Mouse (Mus musculus): Measurements from ENCODE around the gene Vmn1r183. TPM values are rescaled to one million over a fixed set of nuclear protein-coding genes. Genes with fewer than 3 reads are reported as not detected.
"Not testable (repeated sequence)": the region's sequence is repeated elsewhere in the genome, so short reads cannot be mapped to it uniquely, and the experiment has no call there.

Vmn1r183 gene
- not detected in 2 replicates for polyA plus RNA-seq (2014; fragmentation: Nextera tagmentation; extraction: Ambion mirVana)

- H3K36me3 ChIP-seq (ENCODE audit: control insufficient read depth, insufficient read depth, low read length) = no peaks in the 10 kb centered on the region
- no peak within 1 kb of the TSS for H3K4me3 ChIP-seq (ENCODE audit: low read depth, low read length)
- ATAC-seq (ENCODE audit: insufficient read depth, low FRiP score, low TSS enrichment) (no peak), DNase-seq (ENCODE audit: low spot score) (no peak)
- H3K4me2 ChIP-seq (ENCODE audit: low read depth) = no peak within 1 kb of the TSS
- H3K9ac ChIP-seq (ENCODE audit: low read length) = no peak within 1 kb of the TSS
- WGBS = 80% methylated on average over 4 of the region's 4 CpGs
- no peak within 1 kb of the TSS for H3K27ac ChIP-seq (ENCODE audit: low read depth, low read length)
- H3K27me3 ChIP-seq (ENCODE audit: control insufficient read depth, insufficient read depth, low read length) = no peaks in the 10 kb centered on the region
- no peaks in the 10 kb centered on the region for H3K4me1 ChIP-seq (ENCODE audit: control insufficient read depth, insufficient read depth, low read length)
- H3K9me3 ChIP-seq (ENCODE audit: control insufficient read depth, low read length) = no peaks in the 10 kb centered on the region
These were observed at the start of gene Vmn1r183 for GRCm38 (mm10) chr7:24052660-24053304. TSS of gene Vmn1r183 (plus strand) at chr7:24053254.

GRCm38 (mm10) chr7:24074424-24074823 is 21.4 kb downstream of the Vmn1r183 start:
- not testable (repeated sequence) for H3K9me3 ChIP-seq (ENCODE audit: control insufficient read depth, low read length); DNase-seq (ENCODE audit: low spot score); H3K9ac ChIP-seq (ENCODE audit: low read length); H3K36me3 ChIP-seq (ENCODE audit: control insufficient read depth, insufficient read depth, low read length); H3K4me3 ChIP-seq (ENCODE audit: low read depth, low read length); H3K27ac ChIP-seq (ENCODE audit: low read depth, low read length); H3K4me2 ChIP-seq (ENCODE audit: low read depth); H3K4me1 ChIP-seq (ENCODE audit: control insufficient read depth, insufficient read depth, low read length); H3K27me3 ChIP-seq (ENCODE audit: control insufficient read depth, insufficient read depth, low read length); ATAC-seq (ENCODE audit: insufficient read depth, low FRiP score, low TSS enrichment)
- 69% methylated on average over 1 of the region's 1 CpGs for WGBS

DNA sequence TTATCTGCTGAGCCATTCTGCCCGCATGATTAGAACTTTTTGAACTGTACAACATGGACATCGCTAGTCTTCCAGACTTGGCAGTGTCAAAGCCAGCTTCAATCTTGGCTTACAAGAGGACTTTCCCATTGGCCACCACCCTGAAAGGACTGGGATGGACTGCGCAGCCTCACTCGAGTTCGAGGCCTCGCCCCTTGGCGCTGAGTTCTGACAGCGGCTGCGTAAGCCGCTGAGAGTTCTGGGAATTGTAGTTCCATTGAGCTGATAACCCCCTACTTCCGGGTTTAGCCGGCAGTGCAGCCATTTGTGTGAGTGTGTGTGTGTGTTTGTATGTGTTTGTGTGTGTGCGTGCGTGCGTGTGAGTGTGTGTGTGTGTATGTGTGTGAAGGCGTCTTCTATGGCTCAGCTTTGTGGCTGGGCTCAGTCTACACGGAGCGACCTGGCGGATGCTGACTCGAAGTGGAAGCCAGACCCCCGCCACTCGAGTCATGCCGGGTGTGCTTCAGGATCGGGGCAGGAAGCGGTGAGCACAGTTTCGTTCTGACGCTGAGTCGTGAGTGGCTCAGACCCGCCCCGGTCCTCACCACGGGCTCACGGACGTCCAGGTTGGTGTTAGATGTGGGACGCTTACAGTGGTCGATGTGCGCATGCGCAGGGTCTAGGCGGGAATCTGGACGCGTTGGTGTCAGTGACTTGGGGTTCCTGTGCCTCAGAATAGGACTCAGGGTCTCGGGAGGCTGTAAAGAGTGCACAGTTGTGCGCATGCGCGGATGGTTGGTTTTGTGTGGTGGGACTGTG is 28.8 kb downstream of the Vmn1r183 start, which contains the start of gene Zfp180:
Gene Zfp180 (plus strand): TSS at position 291 of the 798 bp plus-strand sequence.
- WGBS = 14% methylated on average over 44 of the region's 44 CpGs
- ATAC-seq (ENCODE audit: insufficient read depth, low FRiP score, low TSS enrichment) (peak; percentile 98), DNase-seq (ENCODE audit: low spot score) (peak; percentile 95)
- peaks cover 16% of the 10 kb centered on the region; the same call in 1 of the 2 replicates for H3K9me3 ChIP-seq (ENCODE audit: control insufficient read depth, low read length)
- H3K4me3 ChIP-seq (ENCODE audit: low read depth, low read length) = peak within 1 kb of the TSS; percentile 51
- no peaks in the 10 kb centered on the region; the same call in 1 of the 2 replicates for H3K4me1 ChIP-seq (ENCODE audit: control insufficient read depth, insufficient read depth, low read length)
- peak within 1 kb of the TSS; percentile 57 for H3K4me2 ChIP-seq (ENCODE audit: low read depth)
- 0 out of 2 replicates have a peak within 1 kb of the TSS, but pooled peaks have one; percentile 58 for H3K27ac ChIP-seq (ENCODE audit: low read depth, low read length)
- peak within 1 kb of the TSS; percentile 52 for H3K9ac ChIP-seq (ENCODE audit: low read length)
- no peaks in the 10 kb centered on the region for H3K27me3 ChIP-seq (ENCODE audit: control insufficient read depth, insufficient read depth, low read length)
- H3K36me3 ChIP-seq (ENCODE audit: control insufficient read depth, insufficient read depth, low read length) = peaks cover 13% of the 10 kb centered on the region

DNA sequence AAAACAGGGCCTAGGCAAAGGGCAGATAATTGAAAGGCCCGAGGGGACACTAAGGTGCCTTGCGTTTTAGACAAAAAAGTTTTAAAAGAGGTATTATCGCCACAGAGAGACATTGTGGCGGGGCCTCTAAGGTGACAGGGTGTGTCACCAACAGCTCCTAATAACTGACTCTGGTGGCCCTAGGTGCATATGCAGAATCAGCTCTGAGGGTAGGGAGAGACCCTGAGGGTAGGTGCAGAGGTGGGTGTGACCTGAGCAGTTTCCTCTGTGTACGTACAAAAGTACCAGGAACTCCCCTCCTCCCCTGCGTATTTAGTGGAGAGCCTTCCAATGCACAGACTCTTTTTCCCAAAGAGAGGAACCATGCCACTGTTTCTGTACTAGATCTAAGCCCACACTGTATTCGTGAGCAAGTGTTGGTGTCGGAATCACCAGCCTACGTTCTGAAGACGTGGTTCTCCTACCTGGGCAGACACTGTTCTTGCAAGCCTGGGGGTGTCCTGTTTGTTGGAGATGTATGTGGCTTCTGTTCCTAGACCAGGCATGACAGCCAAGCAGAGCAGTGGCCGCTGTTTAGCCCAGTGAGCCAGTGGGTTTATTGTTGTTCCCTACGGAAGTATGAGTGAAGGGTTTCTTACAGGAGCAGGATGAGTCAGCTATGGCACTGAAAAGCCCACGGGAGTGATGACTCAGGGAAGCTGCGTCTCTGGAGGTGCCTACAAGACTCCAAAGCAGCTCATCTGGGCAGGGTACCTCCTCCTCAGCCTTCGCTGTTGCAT is 29.6 kb downstream of the Vmn1r183 start:
- H3K36me3 ChIP-seq (ENCODE audit: control insufficient read depth, insufficient read depth, low read length) = peaks cover 19% of the 10 kb centered on the region
- no peaks in the 10 kb centered on the region for H3K27me3 ChIP-seq (ENCODE audit: control insufficient read depth, insufficient read depth, low read length)
- DNase-seq (ENCODE audit: low spot score) (no peak), ATAC-seq (ENCODE audit: insufficient read depth, low FRiP score, low TSS enrichment) (peak; percentile 9; the same call in 1 of the 2 replicates)
- H3K4me2 ChIP-seq (ENCODE audit: low read depth) = peak overlapping the region; percentile 57
- peak overlapping the region; percentile 52 for H3K9ac ChIP-seq (ENCODE audit: low read length)
- no peaks in the 10 kb centered on the region; the same call in 1 of the 2 replicates for H3K4me1 ChIP-seq (ENCODE audit: control insufficient read depth, insufficient read depth, low read length)
- peak overlapping the region; percentile 51 for H3K4me3 ChIP-seq (ENCODE audit: low read depth, low read length)
- 0 out of 2 replicates have a peak overlapping the region, but pooled peaks have one; percentile 58 for H3K27ac ChIP-seq (ENCODE audit: low read depth, low read length)
- WGBS = 59% methylated on average over 15 of the region's 15 CpGs
- peaks cover 16% of the 10 kb centered on the region; the same call in 1 of the 2 replicates for H3K9me3 ChIP-seq (ENCODE audit: control insufficient read depth, low read length)

GRCm38 (mm10) chr7:24086871-24087270 is 33.8 kb downstream of the Vmn1r183 start:
- no peaks in the 10 kb centered on the region for H3K27me3 ChIP-seq (ENCODE audit: control insufficient read depth, insufficient read depth, low read length)
- H3K9ac ChIP-seq (ENCODE audit: low read length) = no peak overlapping the region
- no peak overlapping the region for H3K27ac ChIP-seq (ENCODE audit: low read depth, low read length)
- DNase-seq (ENCODE audit: low spot score) = no peak
- peaks cover 19% of the 10 kb centered on the region for H3K36me3 ChIP-seq (ENCODE audit: control insufficient read depth, insufficient read depth, low read length)
- H3K4me3 ChIP-seq (ENCODE audit: low read depth, low read length) = no peak overlapping the region
- WGBS = 97% methylated on average over 4 of the region's 4 CpGs
- peaks cover 16% of the 10 kb centered on the region; the same call in 1 of the 2 replicates for H3K9me3 ChIP-seq (ENCODE audit: control insufficient read depth, low read length)
- no peak overlapping the region for H3K4me2 ChIP-seq (ENCODE audit: low read depth)
- ATAC-seq (ENCODE audit: insufficient read depth, low FRiP score, low TSS enrichment) = no peak
- no peaks in the 10 kb centered on the region; the same call in 1 of the 2 replicates for H3K4me1 ChIP-seq (ENCODE audit: control insufficient read depth, insufficient read depth, low read length)

GRCm38 (mm10) chr7:24087485-24088125 is 34.6 kb downstream of the Vmn1r183 start:
- peaks cover 19% of the 10 kb centered on the region for H3K36me3 ChIP-seq (ENCODE audit: control insufficient read depth, insufficient read depth, low read length)
- ATAC-seq (ENCODE audit: insufficient read depth, low FRiP score, low TSS enrichment) (no peak), DNase-seq (ENCODE audit: low spot score) (no peak)
- no peak overlapping the region for H3K4me3 ChIP-seq (ENCODE audit: low read depth, low read length)
- peaks cover 16% of the 10 kb centered on the region; the same call in 1 of the 2 replicates for H3K9me3 ChIP-seq (ENCODE audit: control insufficient read depth, low read length)
- no peak overlapping the region for H3K27ac ChIP-seq (ENCODE audit: low read depth, low read length)
- no peaks in the 10 kb centered on the region; the same call in 1 of the 2 replicates for H3K4me1 ChIP-seq (ENCODE audit: control insufficient read depth, insufficient read depth, low read length)
- no peaks in the 10 kb centered on the region for H3K27me3 ChIP-seq (ENCODE audit: control insufficient read depth, insufficient read depth, low read length)
- 97% methylated on average over 12 of the region's 12 CpGs for WGBS
- no peak overlapping the region for H3K4me2 ChIP-seq (ENCODE audit: low read depth)
- no peak overlapping the region for H3K9ac ChIP-seq (ENCODE audit: low read length)

- WGBS = 91% methylated on average over 9 of the region's 9 CpGs
- Histone ChIP-seq H3K4me3 (ENCODE audit: low read depth, low read length) (no peak overlapping the region), H3K27ac (ENCODE audit: low read depth, low read length) (no peak overlapping the region), H3K27me3 (ENCODE audit: control insufficient read depth, insufficient read depth, low read length) (no peaks in the 10 kb centered on the region), H3K4me1 (ENCODE audit: control insufficient read depth, insufficient read depth, low read length) (no peaks in the 10 kb centered on the region), H3K36me3 (ENCODE audit: control insufficient read depth, insufficient read depth, low read length) (peaks cover 82% of the 10 kb centered on the region), H3K9ac (ENCODE audit: low read length) (no peak overlapping the region), H3K9me3 (ENCODE audit: control insufficient read depth, low read length) (peaks cover 68% of the 10 kb centered on the region), H3K4me2 (ENCODE audit: low read depth) (no peak overlapping the region)
- no peak for DNase-seq (ENCODE audit: low spot score)
- ATAC-seq (ENCODE audit: insufficient read depth, low FRiP score, low TSS enrichment) = no peak
These were observed 51.3 kb downstream of the Vmn1r183 start for GRCm38 (mm10) chr7:24104403-24104802.

Measured in neural tube, embryonic 11.5 days (tissue).